Mouse (Mus musculus): Measurements from ENCODE around the gene Gm5141. TPM values are rescaled to one million over a fixed set of nuclear protein-coding genes. Genes with fewer than 3 reads are reported as not detected.
"Not testable (repeated sequence)": the region's sequence is repeated elsewhere in the genome, so short reads cannot be mapped to it uniquely, and the experiment has no call there.

Gene Gm5141
- total and polyA plus RNA-seq, 2 experiments from 2014 or later: 4.5 TPM

DNA sequence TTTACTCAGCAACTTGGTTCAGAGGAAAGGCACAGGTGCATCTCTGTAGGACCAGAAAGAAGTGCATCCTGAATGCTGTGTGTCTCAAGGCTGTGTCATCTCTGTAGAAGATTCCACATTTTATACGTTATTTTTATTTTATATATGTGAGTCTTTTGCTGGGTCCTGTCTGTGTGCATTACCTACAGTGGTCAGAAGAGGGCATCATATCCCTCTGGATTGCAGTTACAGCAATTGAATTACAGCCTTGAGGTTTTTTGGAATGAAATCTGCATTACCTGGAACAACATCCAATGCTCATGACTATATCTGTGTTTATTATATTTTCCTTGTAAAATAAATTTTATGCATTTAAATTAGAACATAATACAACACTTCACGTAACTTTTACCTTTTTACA, 21.8 kb downstream of the Gm5141 start:
- WGBS: 63% methylated on average over 2 of the region's 2 CpGs
- not testable (repeated sequence) for H3K9ac ChIP-seq (replicated peaks; ENCODE audit: low read length, poor library complexity, severe bottlenecking)

DNA sequence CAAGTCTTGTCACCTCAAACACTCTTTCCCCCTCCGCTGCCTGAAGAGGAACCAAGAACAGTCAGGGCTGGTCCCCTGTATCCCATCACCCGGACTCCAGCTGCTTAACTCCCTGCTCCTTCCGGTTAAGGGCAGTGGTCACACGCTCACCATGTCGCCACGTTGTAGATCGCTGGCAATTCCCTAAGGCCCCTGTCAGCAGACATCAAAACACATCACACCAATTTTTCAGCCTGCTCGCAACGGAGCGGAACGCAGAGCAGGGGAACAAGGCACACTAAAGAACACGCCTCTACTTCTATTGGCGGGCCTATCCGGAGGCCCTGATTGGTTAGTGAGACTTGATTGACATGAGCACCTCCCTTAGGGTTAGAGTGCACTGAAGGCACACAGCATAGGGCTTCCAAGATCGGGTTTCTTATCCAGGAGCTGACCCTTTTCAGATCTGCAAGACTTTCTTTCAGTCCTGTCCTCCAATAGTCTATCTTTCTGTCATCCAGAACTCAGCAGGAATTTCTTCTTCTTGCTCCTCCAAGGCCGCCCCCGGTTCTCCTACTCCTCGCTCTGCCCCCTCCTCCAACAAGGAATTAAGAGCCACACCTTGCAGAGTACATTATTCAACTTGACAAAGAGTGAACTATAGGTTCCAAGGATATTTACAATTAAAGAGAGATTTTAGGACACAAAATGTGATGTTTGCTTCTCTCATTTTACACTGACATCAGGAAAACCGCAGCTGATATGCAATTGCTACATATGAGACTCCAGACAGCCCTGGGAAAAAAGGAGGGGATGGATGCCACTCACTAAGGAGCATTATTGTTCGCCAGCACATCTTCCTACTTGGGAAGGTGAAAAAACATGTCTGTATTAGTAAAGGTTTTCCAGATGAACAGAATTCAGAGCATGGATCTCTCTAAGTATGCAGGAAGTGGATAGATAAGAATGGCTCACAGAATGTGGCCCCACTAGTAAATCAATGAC, 24.9 kb downstream of the Gm5141 start, which contains the start of gene Platr25:
TSS of gene Platr25 (minus strand) at position 278 of the 984 bp plus-strand sequence.
- H3K9me3 ChIP-seq (ENCODE audit: low read length); H3K36me3 ChIP-seq (ENCODE audit: insufficient read depth, low read length); H3K27me3 ChIP-seq (ENCODE audit: insufficient read depth, low read length); H3K4me1 ChIP-seq (ENCODE audit: insufficient read depth, low read length); H3K27ac ChIP-seq (ENCODE audit: low read depth, low read length): not testable (repeated sequence)
- Histone ChIP-seq H3K4me2 (ENCODE audit: low read depth, low read length, poor library complexity, severe bottlenecking) (peak within 1 kb of the TSS; percentile 47), H3K9ac (replicated peaks; ENCODE audit: low read length, poor library complexity, severe bottlenecking) (peak within 1 kb of the TSS; percentile 36; the same call in 1 of the 2 replicates), H3K4me3 (ENCODE audit: low read depth, low read length) (peak within 1 kb of the TSS; percentile 44)
- WGBS: 9% methylated on average over 20 of the region's 20 CpGs
- peak; percentile 64 for DNase-seq (ENCODE audit: low spot score)
- ATAC-seq (ENCODE audit: low FRiP score): peak; percentile 83

More for the DNA sequence above, 21.8 kb downstream of the Gm5141 start:
- not testable (repeated sequence) for H3K4me3 ChIP-seq (ENCODE audit: low read depth, low read length); H3K36me3 ChIP-seq (ENCODE audit: insufficient read depth, low read length); H3K9me3 ChIP-seq (ENCODE audit: low read length); ATAC-seq (ENCODE audit: low FRiP score); H3K27me3 ChIP-seq (ENCODE audit: insufficient read depth, low read length); H3K4me2 ChIP-seq (ENCODE audit: low read depth, low read length, poor library complexity, severe bottlenecking); H3K4me1 ChIP-seq (ENCODE audit: insufficient read depth, low read length); H3K27ac ChIP-seq (ENCODE audit: low read depth, low read length)
- peak; percentile 75 for TF ChIP-seq CTCF (IDR thresholded peaks at IDR 0.05)
- peak; percentile 37 for DNase-seq (ENCODE audit: low spot score)

DNA sequence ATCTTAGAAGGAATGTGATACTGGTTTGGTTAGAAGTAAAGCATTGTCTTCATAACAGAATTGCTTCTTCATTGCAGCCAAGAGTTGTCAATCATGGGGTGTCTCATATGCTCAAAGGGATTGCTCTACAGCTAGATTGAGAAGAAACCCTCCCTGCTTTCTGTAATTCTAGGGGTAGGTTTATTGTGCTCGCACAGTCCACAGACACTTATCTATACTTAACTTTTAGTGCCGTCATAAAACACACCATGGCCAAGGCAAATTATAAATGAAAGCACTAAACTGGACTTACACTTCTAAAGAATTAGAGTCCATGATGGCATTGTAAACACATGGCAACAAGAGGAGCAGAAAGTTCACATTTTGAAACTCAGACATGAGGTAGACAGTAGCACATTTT, 52.3 kb downstream of the Gm5141 start:
- DNase-seq (ENCODE audit: low spot score) (no peak), ATAC-seq (ENCODE audit: low FRiP score) (no peak)
- Histone ChIP-seq H3K9me3 (ENCODE audit: low read length) (no peaks in the 10 kb centered on the region), H3K4me1 (ENCODE audit: insufficient read depth, low read length) (no peaks in the 10 kb centered on the region), H3K27me3 (ENCODE audit: insufficient read depth, low read length) (no peaks in the 10 kb centered on the region), H3K4me3 (ENCODE audit: low read depth, low read length) (no peak overlapping the region), H3K27ac (ENCODE audit: low read depth, low read length) (no peak overlapping the region), H3K4me2 (ENCODE audit: low read depth, low read length, poor library complexity, severe bottlenecking) (no peak overlapping the region), H3K9ac (replicated peaks; ENCODE audit: low read length, poor library complexity, severe bottlenecking) (no peak overlapping the region), H3K36me3 (ENCODE audit: insufficient read depth, low read length) (no peaks in the 10 kb centered on the region)
- WGBS: 96% methylated on average over 2 of the region's 2 CpGs
- no peak for TF ChIP-seq CTCF (IDR thresholded peaks at IDR 0.05)

MicroRNAs within 50 kb of the gene (microRNA counts, 519-probe panel; counts per million panel counts)
- microRNA mmu-miR-713: 528 counts per million, percentile 58 among the panel's probes with 10 or more counts

Small RNA genes lying within 50 kb of the gene (microRNA-seq; reads per million reads assigned to microRNA genes)
- gene Gm24588 (ENCODE audit: borderline number of aligned reads) (not detected), gene Mir713 (ENCODE audit: borderline number of aligned reads) (not detected)

Other genes with a start within 250 kb of the Gm5141 start
- gene Zfp935, start 227.3 kb downstream of the Gm5141 start, total RNA-seq (2014; rRNA removed): not detected in 2 replicates
- 0.31 TPM in 1 of 2 replicates, not detected in the other for gene Zfp935, start 227.3 kb downstream of the Gm5141 start, polyA plus RNA-seq (2015; fragmentation: Nextera tagmentation; extraction: Ambion mirVana)
- gene Zfp934, start 214.6 kb downstream of the Gm5141 start, total RNA-seq (2014; rRNA removed): 4.0 and 7.7 TPM in 2 replicates
- gene Zfp934, start 214.6 kb downstream of the Gm5141 start, polyA plus RNA-seq (2015; fragmentation: Nextera tagmentation; extraction: Ambion mirVana): 6.3 and 7.3 TPM in 2 replicates
- gene 6720489N17Rik, start 161.6 kb downstream of the Gm5141 start, total RNA-seq (2014; rRNA removed): 4.1 and 16.5 TPM in 2 replicates
- gene 6720489N17Rik, start 161.6 kb downstream of the Gm5141 start, polyA plus RNA-seq (2015; fragmentation: Nextera tagmentation; extraction: Ambion mirVana): 4.4 and 6.3 TPM in 2 replicates
- gene Platr25, start 25.1 kb downstream of the Gm5141 start, total RNA-seq (2014; rRNA removed): 15.0 and 17.6 TPM in 2 replicates
- 17.1 and 17.6 TPM in 2 replicates for gene Platr25, start 25.1 kb downstream of the Gm5141 start, polyA plus RNA-seq (2015; fragmentation: Nextera tagmentation; extraction: Ambion mirVana)
- gene Fbp2, start 72.6 kb upstream of the Gm5141 start, total RNA-seq (2014; rRNA removed): 0.16 and 0.24 TPM in 2 replicates
- 1.5 and 1.7 TPM in 2 replicates for gene Fbp2, start 72.6 kb upstream of the Gm5141 start, polyA plus RNA-seq (2015; fragmentation: Nextera tagmentation; extraction: Ambion mirVana)
- not detected in 2 replicates for gene Fbp1, start 102.5 kb upstream of the Gm5141 start, total RNA-seq (2014; rRNA removed)
- gene Fbp1, start 102.5 kb upstream of the Gm5141 start, polyA plus RNA-seq (2015; fragmentation: Nextera tagmentation; extraction: Ambion mirVana): 0.27 and 0.44 TPM in 2 replicates
- gene 2010111I01Rik, start 179.1 kb upstream of the Gm5141 start, total RNA-seq (2014; rRNA removed): 30.3 and 44.8 TPM in 2 replicates
- 16.2 and 18.5 TPM in 2 replicates for gene 2010111I01Rik, start 179.1 kb upstream of the Gm5141 start, polyA plus RNA-seq (2015; fragmentation: Nextera tagmentation; extraction: Ambion mirVana)

All from midbrain, postnatal 0 days (tissue).